Mouse (Mus musculus) cerebellum, adult 2 months (tissue): Measurements from ENCODE around the gene Cops7a.
A peak's percentile ranks its signal among the peaks of the same experiment; 100 is the strongest.

Experiments
- CTCF ChIP-seq: fragments of 200-500 bp; IDR thresholded peaks from 2 replicates; pipeline ENCODE4 v1.5.1; 2011; ENCODE audit warnings: low read depth, mild to moderate bottlenecking, control low read depth, low read length, moderate library complexity, borderline replicate concordance; ENCODE audit not compliant: insufficient read depth
- POLR2A ChIP-seq: fragments of 200-500 bp; IDR thresholded peaks from 2 replicates; pipeline ENCODE4 v1.6.1; 2011; ENCODE audit warnings: low read length, control low read depth, borderline replicate concordance; ENCODE audit not compliant: insufficient read depth

DNA sequence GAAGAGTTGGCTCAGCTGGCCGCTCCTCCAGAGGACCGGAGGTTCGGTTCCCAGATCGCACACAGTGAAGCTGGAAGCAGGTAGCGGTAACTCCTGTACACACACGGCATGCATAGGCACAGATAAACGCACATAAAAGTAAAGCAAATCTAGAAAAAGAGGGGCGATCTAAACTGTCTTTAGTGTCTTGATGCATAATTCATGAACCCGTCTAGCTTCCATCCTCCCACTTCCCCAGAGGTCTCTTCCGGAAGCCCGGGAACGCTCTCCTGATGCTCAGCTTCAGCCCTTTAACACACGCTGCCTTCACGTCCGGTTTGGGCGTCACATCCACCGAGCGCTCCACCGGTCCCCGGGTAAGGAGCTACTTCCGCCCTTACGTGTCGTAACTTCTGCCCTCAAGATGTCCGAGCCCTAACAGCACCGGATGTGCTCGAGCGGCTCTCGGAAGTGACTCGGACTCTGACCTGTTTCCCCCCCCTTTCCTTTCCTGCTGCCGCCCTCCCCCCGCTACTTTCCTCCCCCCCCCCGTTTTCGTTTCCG, 43.3 kb upstream of the Cops7a start:
- TF ChIP-seq CTCF (no peak), POLR2A (peak; percentile 78; the same call in 1 of the 2 replicates)
